Mouse (Mus musculus) heart, postnatal 0 days (tissue): Measurements from ENCODE around the gene Dop1a.

Experiments
- CTCF ChIP-seq: IDR thresholded peaks from 2 replicates; pipeline ENCODE4 v1.5.1; 2016; ENCODE audit warnings: antibody characterized with exemption, control low read depth, low read depth
- EP300 ChIP-seq: IDR thresholded peaks from 2 replicates; pipeline ENCODE4 v1.6.1; 2016; ENCODE audit warnings: antibody characterized with exemption, low read depth

GRCm38 (mm10) chr9:86583740-86584139 lies 116.8 kb downstream of the Dop1a start:
- peak; percentile 91 for TF ChIP-seq CTCF
- no peak for TF ChIP-seq EP300
